Mouse (Mus musculus): ENCODE results near the gene Ptpru. TPM values are rescaled to one million over a fixed set of nuclear protein-coding genes. Genes with fewer than 3 reads are reported as not detected.

The Ptpru gene
- total RNA-seq, 2 experiments from 2014 or later, result 2.8 to 7.4 TPM

- no peak for DNase-seq (ENCODE audit: low spot score)
- intact Hi-C loops (cut with DNase I), result no loop called here
These were observed 40.2 kb downstream of the Ptpru start for GRCm38 (mm10) chr4:131797920-131798319.

GRCm38 (mm10) chr4:131797483-131797882 is 40.6 kb downstream of the Ptpru start:
- intact Hi-C loops (cut with DNase I), result no loop called here
- peak; percentile 36 for DNase-seq (ENCODE audit: low spot score)

GRCm38 (mm10) chr4:131796312-131797080 is 41.6 kb downstream of the Ptpru start:
- intact Hi-C loops (cut with DNase I), result no loop called here
- DNase-seq (ENCODE audit: low spot score), result no peak

GRCm38 (mm10) chr4:131786800-131787199 is 51.3 kb downstream of the Ptpru start:
- intact Hi-C loops (cut with DNase I), result no loop called here
- no peak for DNase-seq (ENCODE audit: low spot score)

- no peak for DNase-seq (ENCODE audit: low spot score)
- intact Hi-C loops (cut with DNase I), result loop anchor here (2.0 kb wide), 1 partner anchor 51 kb away; no protein-coding TSS in a partner anchor
These were observed 54.1 kb downstream of the Ptpru start for GRCm38 (mm10) chr4:131784034-131784433.

GRCm38 (mm10) chr4:131781023-131781422 is 57.1 kb downstream of the Ptpru start:
- intact Hi-C loops (cut with DNase I), result no loop called here
- DNase-seq (ENCODE audit: low spot score), result no peak

GRCm38 (mm10) chr4:131778616-131779275 is 59.3 kb downstream of the Ptpru start:
- no peak for DNase-seq (ENCODE audit: low spot score)
- intact Hi-C loops (cut with DNase I), result no loop called here

GRCm38 (mm10) chr4:131771384-131771783 is 66.7 kb downstream of the Ptpru start:
- intact Hi-C loops (cut with DNase I), result no loop called here
- DNase-seq (ENCODE audit: low spot score), result no peak

- DNase-seq (ENCODE audit: low spot score), result no peak
- intact Hi-C loops (cut with DNase I), result no loop called here
These were observed 74.2 kb downstream of the Ptpru start for GRCm38 (mm10) chr4:131763911-131764310.

GRCm38 (mm10) chr4:131763479-131763878 is 74.6 kb downstream of the Ptpru start:
- DNase-seq (ENCODE audit: low spot score), result no peak
- intact Hi-C loops (cut with DNase I), result no loop called here

- intact Hi-C loops (cut with DNase I), result no loop called here
- DNase-seq (ENCODE audit: low spot score), result no peak
These were observed 75.8 kb downstream of the Ptpru start for GRCm38 (mm10) chr4:131762211-131762784.

GRCm38 (mm10) chr4:131752204-131752837 is 85.8 kb downstream of the Ptpru start:
- no peak for DNase-seq (ENCODE audit: low spot score)
- intact Hi-C loops (cut with DNase I), result no loop called here

- intact Hi-C loops (cut with DNase I), result no loop called here
These were observed 86.5 kb downstream of the Ptpru start for GRCm38 (mm10) chr4:131751561-131751960.

GRCm38 (mm10) chr4:131749802-131750201 is 88.3 kb downstream of the Ptpru start:
- intact Hi-C loops (cut with DNase I), result no loop called here
- no peak for DNase-seq (ENCODE audit: low spot score)

More at GRCm38 (mm10) chr4:131751561-131751960, 86.5 kb downstream of the Ptpru start:
- no peak for DNase-seq (ENCODE audit: low spot score)

GRCm38 (mm10) chr4:131744685-131745043 is 93.4 kb downstream of the Ptpru start:
- intact Hi-C loops (cut with DNase I), result no loop called here
- DNase-seq (ENCODE audit: low spot score), result no peak

- peak; percentile 24 for DNase-seq (ENCODE audit: low spot score)
- intact Hi-C loops (cut with DNase I), result no loop called here
These were observed 94.0 kb downstream of the Ptpru start for GRCm38 (mm10) chr4:131743831-131744684.

- intact Hi-C loops (cut with DNase I), result no loop called here
- DNase-seq (ENCODE audit: low spot score), result no peak
These were observed 95.1 kb downstream of the Ptpru start for GRCm38 (mm10) chr4:131743031-131743430.

- intact Hi-C loops (cut with DNase I), result no loop called here
- DNase-seq (ENCODE audit: low spot score), result no peak
These were observed 97.5 kb downstream of the Ptpru start for GRCm38 (mm10) chr4:131740621-131741020.

GRCm38 (mm10) chr4:131728628-131729027 is 109.5 kb downstream of the Ptpru start:
- intact Hi-C loops (cut with DNase I), result no loop called here
- no peak for DNase-seq (ENCODE audit: low spot score)

Measured in heart, postnatal 25 days (tissue).